Mouse (Mus musculus): ENCODE measurements around the gene Hck. TPM values are rescaled to one million over a fixed set of nuclear protein-coding genes. Genes with fewer than 3 reads are reported as not detected.

Hck gene
- total RNA-seq, 2 experiments from 2014 or later: 1.6 to 2.2 TPM

DNA sequence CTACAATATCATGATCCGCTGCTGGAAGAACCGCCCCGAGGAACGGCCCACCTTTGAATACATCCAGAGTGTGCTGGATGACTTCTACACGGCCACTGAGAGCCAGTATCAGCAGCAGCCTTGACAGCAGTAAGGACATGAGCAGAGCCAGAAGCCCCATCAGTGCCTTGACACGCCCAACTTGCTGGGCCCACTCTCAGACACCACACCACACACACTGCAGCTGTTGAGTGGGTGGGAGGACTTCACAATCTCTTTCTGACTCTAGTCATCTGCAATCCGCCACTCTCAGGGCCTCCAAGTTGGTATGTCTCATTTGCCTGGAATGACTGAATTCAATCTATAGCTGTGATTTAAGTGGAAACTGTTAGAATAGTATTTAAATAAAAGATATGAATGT lies 42.8 kb downstream of the Hck start:
- DNase-seq: no peak

DNA sequence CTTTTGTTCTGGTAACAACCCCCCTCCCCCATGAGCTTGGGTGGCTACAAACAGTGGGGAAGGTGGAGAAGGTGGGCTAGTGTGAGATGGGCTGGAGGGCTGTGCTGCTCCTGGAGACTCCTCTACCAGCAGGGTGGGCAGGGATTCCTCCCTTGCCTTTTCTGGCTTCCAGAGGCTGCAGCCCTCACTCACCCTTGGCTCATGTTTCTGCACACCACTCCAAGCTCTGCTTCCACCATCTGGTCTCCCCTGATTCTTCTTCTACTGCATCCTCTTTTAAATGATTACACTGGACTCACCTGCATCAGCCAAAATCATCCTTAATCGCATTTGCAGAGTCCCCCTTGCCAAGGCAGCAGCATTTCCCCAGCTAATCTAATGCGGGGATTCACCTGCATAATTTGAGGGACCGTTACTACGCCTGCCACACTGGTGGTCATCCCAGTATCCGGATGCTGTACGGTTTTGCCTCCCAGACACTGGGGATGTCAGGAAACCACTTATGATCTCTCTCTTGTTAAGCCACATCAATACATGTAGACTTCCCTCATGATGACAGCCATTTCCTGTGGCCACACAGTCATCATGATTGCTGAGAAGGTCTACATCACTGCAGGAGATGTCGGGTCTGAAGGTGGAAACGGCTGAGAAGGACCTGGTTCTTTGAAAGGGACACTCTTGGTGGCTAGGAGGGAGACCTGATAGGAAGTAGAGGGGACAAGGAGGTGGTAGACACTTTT lies 43.8 kb downstream of the Hck start:
- no peak for DNase-seq

DNA sequence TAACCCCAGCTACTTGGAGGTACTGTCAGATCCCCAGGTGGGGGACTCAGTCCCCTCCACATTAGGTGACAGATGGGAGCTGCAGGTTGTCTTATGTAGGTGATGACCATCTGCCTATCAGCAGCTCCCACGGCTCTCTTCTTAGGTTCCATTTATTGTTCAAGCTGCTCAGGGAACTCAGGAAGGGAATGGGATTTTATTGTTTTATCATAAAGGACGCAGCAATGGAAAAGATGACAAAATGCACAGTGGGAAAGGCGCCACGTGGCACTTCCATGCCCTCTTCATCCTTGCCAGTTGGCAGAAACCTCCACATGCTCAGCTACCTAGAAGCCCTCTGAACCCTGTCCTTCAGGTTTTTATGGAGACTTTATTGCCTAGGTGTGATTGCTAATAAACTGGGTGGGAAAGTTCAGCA lies 44.8 kb downstream of the Hck start:
- DNase-seq: no peak

DNA sequence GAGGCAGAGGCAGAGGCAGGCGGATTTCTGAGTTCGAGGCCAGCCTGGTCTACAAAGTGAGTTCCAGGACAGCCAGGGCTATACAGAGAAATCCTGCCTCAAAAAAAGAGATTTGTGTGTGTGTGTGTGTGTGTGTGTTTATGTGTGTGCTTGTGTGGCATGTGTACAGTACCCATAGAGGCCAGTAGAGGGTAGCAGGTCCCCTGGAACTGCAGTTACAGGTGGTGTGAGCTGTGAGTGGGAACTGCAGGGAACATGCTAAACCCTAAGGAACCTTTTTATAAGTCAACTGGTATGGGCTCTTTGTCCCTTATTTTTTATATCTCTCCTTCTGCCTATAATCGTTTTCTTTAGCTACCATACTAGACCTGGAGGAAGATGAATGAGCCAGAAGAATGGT lies 49.0 kb downstream of the Hck start:
- no peak for DNase-seq

DNA sequence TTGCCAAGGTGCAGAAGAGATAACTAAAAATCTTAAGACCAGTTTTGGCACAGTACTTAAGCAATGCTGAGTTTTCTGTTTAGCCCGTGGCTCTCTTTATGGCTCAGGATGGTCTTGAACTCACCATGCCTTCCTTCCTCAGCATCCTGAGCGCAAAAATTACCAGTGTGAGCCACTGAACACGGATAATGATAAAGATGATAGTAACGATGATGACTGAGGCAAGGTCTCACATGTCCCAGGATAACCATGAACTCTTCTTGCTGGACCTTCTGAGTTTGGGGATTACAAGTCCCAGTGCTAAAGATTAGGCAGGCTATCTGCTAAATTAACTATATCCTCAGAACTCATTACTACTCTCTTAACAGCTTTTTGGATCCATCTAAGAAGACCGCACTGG lies 51.9 kb downstream of the Hck start:
- no peak for DNase-seq

DNA sequence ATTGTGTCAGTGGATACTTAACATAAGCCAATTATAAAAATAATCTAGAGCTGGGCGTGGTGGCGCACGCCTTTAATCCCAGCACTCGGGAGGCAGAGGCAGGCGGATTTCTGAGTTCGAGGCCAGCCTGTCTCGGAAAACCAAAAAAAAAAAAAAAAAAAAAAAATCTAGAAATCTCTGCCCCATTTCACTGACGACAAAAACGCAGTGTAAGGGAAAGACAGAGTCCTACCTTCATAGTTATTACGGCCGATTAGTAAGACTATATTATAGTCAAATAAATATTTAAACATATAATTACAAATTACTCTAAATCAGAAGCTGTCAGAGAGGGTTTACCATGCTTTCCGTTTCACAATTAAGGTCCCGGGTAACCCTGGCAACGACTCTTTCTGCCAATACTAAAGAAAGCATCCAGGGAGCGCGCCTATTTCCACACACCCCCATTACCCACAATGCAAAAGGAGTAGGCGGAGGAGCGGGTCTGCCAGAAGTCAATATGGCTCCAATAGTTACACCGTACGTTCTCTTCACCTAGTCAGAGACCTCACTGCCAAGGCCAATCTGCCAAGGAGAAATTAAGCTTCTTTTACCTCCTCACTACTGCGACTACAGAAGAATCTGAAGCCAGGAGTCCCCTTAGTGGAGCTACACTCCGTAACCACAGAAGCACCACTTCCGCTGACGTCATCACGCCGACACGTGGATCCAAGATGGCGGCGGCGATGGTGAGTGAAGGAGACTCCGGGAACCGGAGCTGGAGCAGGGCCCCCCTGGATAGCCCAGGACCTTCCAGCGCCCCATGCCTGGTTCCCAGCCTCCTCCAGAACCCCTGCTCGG lies 52.8 kb downstream of the Hck start, which contains the start of gene Tm9sf4:
Gene Tm9sf4 (plus strand): TSS at position 460 of the 840 bp plus-strand sequence.
- DNase-seq: peak; percentile 92 to 94

DNA sequence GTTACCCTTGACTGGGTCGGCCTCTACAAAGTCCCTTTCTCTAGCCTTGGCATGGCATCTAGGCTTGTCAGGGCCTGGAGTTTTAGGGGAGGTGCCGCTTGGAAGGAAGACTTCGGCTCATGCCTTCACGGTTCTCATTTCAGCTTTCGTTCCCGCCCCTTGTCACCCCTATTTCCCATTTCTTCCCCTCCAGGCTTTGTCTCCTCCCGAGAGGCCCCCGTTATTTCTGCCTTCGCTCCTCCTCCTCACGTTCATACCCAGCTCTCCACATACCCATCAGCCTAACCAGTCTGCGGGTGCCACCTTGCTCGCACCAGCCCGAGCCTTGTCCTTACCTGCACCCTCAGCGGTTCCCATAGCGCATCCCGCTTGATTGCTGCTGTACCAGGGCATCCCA lies 53.4 kb downstream of the Hck start:
- DNase-seq: no peak

DNA sequence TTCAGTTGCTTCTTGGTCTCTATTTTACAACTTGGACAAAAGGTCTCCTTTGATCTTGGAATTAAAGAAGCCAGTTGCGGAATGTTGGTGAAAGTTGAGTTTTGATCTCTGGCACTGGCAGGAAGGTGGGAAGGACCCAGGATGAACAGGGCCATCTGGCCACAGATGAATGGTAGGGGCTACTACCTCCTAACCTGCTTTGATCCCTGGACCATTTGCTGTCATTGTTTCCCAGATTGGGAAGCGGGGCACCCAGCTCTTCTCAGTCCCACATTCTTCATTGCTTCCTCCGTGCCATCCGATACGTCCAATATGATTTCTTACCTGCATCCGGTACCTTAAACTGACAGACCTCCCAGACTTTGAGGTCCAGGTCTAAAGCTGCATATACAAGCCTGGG lies 58.9 kb downstream of the Hck start:
- DNase-seq: no peak

DNA sequence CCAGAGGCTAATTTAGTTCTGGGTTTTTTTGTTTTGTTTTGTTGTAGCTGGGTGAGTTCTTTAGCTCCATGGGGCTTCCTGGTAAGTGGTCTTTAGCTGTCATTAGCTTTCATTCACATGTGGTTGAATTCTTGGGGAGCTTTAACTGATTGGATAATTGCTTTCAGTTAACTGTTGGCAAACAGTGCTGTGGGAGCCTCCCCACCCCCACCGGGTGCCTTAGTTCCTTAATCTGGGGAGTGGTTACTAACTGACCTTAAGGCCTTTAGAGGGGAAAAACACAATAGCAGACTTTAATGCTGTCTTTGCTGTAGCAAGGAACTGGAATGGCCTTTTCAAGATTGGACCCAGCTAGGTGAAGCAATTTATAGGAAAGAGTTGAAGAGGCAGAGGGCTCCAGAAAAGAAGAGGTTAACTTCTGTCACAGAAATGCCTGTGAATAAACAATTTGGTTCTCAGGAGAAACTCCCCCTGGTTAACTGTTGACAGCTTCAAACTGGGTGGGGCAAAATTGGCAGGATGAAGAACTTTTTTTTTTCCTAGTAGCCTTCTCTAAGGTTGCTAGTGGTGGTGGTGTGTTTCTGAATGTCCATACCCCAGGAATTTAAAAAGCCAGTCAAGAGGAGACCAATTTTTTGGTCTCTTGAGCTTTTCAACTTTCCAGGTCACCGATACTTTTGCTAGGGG lies 60.0 kb downstream of the Hck start:
- DNase-seq: no peak

DNA sequence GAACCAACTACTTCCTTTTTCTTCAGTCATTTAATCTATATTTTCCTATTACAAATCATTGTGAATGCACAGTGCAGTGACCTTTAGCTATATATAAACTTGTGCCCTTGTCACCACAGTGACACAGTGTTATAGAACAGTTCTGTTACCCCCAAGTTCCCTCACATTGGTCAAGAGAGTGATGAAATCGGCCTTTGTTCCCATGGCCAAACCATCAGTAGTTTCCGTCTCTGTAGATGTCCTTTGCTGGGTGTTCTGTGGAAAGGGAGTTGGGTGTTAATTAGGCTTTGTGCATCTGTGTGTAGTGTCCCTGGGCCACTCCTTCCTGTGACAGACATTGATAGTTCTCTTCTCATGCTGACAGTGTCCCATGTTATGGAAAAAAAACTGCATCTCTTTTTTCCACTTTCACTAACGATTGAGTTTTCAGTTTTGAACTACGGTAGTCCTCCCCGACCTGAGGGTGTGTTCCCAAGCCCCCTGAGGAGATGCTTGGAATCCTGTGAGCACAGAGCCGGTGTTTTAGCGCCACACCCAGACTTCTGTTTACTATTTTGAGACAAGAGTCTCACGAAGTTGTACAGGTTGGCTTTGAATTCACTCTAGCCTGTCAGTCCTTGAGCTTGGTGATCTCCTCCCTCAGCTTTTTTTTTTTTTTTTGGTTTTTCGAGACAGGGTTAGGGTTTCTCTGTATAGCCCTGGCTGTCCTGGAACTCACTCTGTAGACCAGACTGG lies 62.4 kb downstream of the Hck start:
- no peak for DNase-seq

DNA sequence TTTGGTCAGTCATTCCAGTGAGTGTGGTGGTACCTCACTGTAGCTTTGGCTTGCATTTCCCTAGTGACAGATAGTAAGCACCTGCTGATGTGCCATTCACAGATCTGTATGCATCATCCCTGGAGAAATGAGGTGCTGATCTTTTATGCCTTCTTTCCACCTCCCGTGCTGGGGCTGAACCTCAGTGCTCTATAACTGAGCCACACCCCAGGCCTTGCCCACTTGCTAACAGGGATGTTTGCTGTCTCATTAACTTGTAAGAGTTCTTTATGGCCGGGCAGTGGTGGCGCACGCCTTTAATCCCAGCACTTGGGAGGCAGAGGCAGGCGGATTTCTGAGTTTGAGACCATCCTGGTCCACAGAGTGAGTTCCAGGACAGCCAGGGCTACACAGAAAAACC lies 63.7 kb downstream of the Hck start:
- DNase-seq: no peak

DNA sequence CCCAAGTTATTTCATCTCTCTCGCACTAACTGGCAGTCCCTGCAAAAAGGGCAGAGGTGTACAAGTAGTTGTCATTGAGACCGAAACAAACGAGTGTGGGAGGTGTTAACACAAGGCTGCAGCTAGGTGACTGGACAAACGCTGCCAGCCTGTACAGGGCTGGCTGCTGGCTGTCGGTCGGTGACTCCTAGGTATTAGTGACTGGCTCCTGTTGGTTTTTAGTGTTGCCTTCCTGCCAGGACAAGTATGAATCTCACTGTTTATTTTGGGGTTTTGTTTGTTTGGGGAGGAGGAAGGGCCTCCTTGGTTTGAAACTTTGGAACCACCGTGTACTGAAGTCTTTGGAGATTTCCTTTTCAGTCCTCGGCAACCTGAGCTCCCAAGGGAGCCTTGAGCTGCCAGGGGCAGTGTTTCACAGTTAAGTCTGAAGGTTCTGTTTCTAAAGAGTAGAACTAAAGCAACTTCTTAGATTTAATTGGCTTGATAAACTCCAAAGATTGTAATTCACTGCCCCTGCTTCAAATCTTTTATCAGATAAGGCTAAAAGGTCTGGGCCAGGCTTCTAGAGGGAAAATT lies 67.8 kb downstream of the Hck start:
- no peak for DNase-seq

DNA sequence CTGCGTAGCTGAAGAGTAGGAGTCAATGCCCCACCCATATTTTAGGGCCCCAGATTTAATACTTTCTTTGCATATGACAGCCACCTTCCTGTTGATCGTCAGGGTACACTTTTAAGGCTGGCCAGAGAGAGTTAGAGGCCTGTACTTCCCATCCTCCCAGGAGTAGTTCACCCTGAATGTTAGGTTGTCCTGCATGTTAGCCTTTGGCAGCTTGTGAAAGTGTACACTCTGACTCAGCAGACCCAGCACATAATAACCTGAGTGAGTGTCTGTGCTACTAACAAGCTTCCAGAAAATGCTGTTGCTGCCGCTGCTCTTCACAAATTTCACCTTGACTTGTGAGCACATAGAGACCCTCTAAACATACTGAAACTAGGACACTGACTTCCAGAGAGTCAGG lies 68.9 kb downstream of the Hck start:
- DNase-seq: no peak

DNA sequence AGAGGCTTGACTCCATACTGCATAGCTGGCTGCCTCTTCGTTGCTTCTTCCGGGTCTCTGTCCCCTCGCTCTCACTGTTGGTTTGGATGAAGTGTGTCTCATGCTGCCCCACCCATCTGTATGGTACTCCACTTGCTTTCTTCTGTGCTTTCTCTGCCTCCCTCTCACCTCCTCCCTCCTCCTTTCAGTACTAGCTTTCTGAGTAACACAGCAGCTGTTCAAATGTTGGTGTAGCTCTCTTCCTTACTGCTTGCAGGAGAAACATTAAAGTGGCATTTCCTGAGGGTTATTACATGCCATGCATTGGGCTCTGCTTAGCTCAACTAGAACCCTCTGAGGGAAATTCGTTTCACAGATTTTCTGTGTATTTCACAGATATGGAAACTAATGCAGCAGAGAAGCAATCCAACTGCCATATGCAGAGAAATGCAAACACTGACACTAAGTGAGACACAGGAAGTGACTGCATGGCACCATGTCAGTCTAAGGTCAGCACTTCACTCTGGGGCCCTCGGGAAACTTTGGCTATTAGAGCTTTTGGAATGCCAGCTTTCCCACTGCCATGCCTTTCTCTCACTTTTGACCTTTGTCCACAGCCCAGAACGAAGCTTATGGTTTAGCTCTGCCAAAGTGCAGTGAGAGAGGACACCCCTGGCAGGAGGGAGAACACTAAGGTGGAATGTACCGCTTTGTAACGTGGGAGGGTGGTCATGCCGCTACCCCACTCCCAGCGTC lies 71.0 kb downstream of the Hck start:
- DNase-seq: no peak

DNA sequence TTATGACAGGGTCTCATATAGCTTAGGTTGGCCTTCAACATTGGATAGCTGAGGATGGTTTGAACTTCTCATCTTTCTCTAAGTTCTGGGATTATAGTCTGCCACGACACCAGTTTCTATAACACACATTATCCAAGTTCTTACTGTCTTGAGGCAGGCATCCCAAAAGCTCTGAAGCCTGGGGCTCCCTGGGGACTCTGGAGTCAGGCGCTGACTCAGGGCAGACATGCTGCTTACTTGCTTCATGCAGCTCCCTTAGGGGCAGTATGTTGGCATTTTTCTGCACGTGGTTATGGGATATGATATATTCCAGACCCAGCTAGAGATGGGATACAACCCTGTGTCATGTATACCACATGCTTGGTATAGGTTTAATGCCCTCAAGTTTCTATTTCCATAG lies 71.7 kb downstream of the Hck start:
- no peak for DNase-seq

DNA sequence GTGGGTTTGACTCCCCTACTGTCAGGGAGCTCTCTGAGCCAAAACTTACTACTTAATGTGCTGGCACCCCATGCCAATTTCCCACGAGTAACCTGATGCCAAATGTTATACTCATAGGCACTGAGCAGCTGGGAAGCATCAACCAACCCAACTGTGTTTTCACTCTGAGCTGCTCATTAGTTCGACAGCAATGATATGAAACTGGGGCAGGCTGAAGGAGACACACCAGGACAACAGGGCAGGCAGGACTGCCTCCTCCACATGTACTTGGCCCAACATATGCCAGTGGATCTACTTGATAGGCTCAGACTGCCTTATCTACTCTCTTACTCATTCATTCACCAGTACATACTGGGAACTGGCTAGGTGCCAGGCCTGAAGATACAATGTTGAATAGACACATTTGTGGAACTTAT lies 77.9 kb downstream of the Hck start:
- DNase-seq: peak; percentile 69 to 71

DNA sequence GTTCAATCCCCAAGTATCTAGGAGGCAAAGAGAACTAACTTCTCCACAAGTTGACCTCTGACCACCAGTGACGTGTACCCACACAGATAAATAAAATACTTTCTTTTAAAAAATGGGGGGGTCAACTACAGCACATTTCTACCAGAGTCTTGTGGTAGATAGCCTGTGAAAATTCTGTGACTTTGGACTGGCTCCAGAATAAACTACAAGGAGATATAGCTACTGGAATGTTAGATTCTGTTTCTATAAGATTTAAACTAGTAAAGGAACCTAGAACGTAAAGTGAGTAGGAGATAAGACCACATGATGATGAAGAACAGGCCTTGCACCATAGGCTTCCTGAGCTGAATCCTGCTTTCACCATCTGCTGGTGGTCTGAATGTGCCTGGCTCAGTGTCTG lies 79.6 kb downstream of the Hck start:
- no peak for DNase-seq

DNA sequence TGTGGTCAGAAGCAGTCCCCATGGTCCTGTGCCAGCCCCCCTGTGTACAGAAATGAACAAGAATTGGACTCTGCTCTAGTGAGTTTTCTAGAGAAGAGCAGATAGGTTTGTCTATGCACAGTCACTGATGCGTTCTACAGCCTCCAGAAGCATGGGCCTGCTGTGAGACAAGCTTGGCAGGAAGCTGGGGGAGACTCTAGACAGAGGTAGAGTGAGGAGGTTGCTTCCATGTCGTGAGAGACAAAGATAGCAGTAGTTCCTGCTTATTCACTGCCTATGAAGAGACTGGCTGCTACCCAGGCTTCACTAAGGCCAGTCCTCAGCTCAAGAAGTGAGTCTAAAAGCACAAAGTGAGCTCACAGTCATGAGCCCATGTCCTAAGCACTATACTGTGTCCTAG lies 83.0 kb downstream of the Hck start:
- no peak for DNase-seq

DNA sequence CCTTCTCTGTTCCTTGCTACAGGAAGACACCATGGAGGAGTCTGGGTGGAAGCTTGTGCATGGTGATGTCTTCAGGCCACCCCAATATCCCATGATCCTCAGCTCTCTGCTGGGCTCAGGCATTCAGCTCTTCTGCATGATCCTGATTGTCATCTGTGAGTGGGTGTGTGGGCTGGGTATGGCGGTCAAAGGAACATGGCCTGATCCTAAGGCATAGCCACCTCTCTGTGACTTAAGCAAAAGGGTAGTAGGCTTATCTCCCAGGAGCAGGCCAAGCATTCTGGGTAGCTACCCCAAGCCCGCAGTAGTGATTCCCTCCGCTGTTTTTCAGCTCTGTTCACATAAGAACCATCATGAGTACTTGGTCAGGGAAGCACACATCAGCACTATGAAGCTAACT lies 86.0 kb downstream of the Hck start:
- no peak for DNase-seq

DNA sequence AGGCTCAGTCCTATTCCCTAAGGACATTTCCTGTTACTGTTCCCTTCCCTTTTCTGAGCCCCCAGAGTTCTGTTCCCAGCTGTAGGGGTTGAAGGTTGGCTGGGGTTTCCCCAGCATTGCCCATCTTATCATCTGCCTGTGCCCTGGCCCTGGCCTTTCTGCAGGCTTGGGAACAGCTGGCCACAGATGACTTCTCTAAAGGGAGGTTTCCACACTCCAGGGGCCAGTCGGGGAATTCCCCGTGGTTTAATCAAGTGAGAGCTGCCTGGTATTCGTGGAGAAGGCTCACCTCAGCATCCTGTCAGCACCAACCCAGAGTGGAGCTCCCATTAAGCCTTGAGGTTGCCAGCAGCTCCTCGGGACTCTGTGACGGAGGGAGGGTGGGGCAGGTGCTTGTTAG lies 90.2 kb downstream of the Hck start:
- no peak for DNase-seq

DNA sequence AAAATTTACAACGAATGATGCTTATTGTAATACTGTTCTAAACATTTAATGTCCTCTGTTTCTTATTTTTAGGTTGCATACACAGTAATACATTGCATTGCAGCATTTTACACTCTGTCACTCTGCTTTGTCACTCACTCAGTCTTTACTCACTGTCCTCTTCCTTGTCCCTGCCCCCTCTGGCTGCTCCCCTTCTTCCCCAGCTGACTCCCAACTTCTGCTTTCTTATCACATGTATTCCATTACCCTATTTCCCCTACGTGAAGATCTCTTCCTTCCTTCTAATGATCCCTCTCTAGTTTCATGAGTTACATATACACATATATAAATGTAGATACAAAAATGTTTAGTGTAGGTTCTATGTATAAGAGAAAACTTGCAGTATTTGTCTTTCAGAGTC lies 90.8 kb downstream of the Hck start:
- DNase-seq: no peak
